Mouse (Mus musculus) neural tube, embryonic 12.5 days (tissue): ENCODE data around the gene Gm10719. TPM values are rescaled to one million over a fixed set of nuclear protein-coding genes. Genes with fewer than 3 reads are reported as not detected.
"Not testable (repeated sequence)": the region's sequence is repeated elsewhere in the genome, so short reads cannot be mapped to it uniquely, and the experiment has no call there.

Source experiments
- ATAC-seq: fragments of 200-750 bp; cut with Nextera tagmentation; 2 replicates; pipeline ENCODE4 v1.8.0; 2017; ENCODE audit warnings: low read depth, mild to moderate bottlenecking, moderate TSS enrichment, moderate library complexity; ENCODE audit not compliant: low FRiP score
- H3K27ac ChIP-seq: fragments of 300-500 bp; sonication (generic); 2 replicates; pipeline ENCODE4 v1.5.1; 2016
- H3K27me3 ChIP-seq: fragments of 300-500 bp; sonication (generic); replicated peaks from 2 replicates; pipeline ENCODE4 v1.6.1; 2016; ENCODE audit warnings: mild to moderate bottlenecking
- H3K36me3 ChIP-seq: fragments of 300-500 bp; sonication (generic); 2 replicates; pipeline ENCODE4 v1.6.1; 2016; ENCODE audit warnings: mild to moderate bottlenecking
- H3K4me1 ChIP-seq: fragments of 300-500 bp; sonication (generic); 2 replicates; pipeline ENCODE4 v1.6.1; 2016
- H3K4me2 ChIP-seq: fragments of 300-500 bp; sonication (generic); replicated peaks from 2 replicates; pipeline ENCODE4 v1.6.1; 2016; ENCODE audit warnings: mild to moderate bottlenecking
- H3K4me3 ChIP-seq: fragments of 300-500 bp; sonication (generic); 2 replicates; pipeline ENCODE4 v1.5.1; 2016
- H3K9ac ChIP-seq: fragments of 300-500 bp; sonication (generic); 2 replicates; pipeline ENCODE4 v1.6.1; 2016; ENCODE audit warnings: mild to moderate bottlenecking
- H3K9me3 ChIP-seq: fragments of 300-500 bp; sonication (generic); 2 replicates; pipeline ENCODE4 v1.6.1; 2016; ENCODE audit warnings: mild to moderate bottlenecking
- WGBS: fragments of 180-500 bp; shearing (Covaris S2); methylation state at CpG from one replicate; pipeline ENCODE4 v1.1.7; 2016; 5-methylcytosine and 5-hydroxymethylcytosine counted together
- polyA plus RNA-seq: library from polyadenylated mRNA; unstranded; fragments of >200 nt; fragmentation: Nextera tagmentation; extraction: Ambion mirVana; gene quantifications from 2 replicates; pipeline ENCODE4 v1.2.1, GENCODE M21; 2016

Gene Gm10719
- polyA plus RNA-seq, 1 experiment from 2014 or later, result 1.2 TPM

GRCm38 (mm10) chr9:3015896-3016295, 1.3 kb upstream of the Gm10719 start:
- H3K9me3 ChIP-seq, H3K4me3 ChIP-seq, H3K27me3 ChIP-seq, H3K36me3 ChIP-seq, H3K9ac ChIP-seq, H3K4me2 ChIP-seq, H3K4me1 ChIP-seq, ATAC-seq, H3K27ac ChIP-seq: not testable (repeated sequence)
- 77% methylated on average over 6 of the region's 6 CpGs for WGBS

- not testable (repeated sequence) for H3K27me3 ChIP-seq, H3K4me1 ChIP-seq, H3K4me2 ChIP-seq, H3K36me3 ChIP-seq, H3K27ac ChIP-seq, H3K4me3 ChIP-seq, H3K9ac ChIP-seq, H3K9me3 ChIP-seq, ATAC-seq
- 65% methylated on average over 9 of the region's 9 CpGs for WGBS
Observed at GRCm38 (mm10) chr9:3018944-3019343, 1.7 kb downstream of the Gm10719 start.

GRCm38 (mm10) chr9:3019835-3020727, 2.9 kb downstream of the Gm10719 start:
- H3K27me3 ChIP-seq, H3K9me3 ChIP-seq, H3K4me1 ChIP-seq, H3K4me3 ChIP-seq, H3K9ac ChIP-seq, H3K27ac ChIP-seq, H3K4me2 ChIP-seq, H3K36me3 ChIP-seq: not testable (repeated sequence)
- ATAC-seq, result peak; percentile 65
- WGBS, result 76% methylated on average over 17 of the region's 19 CpGs

- H3K4me2 ChIP-seq, H3K27ac ChIP-seq, ATAC-seq, H3K4me1 ChIP-seq, H3K27me3 ChIP-seq, H3K9ac ChIP-seq, H3K9me3 ChIP-seq, H3K4me3 ChIP-seq, H3K36me3 ChIP-seq: not testable (repeated sequence)
- 73% methylated on average over 11 of the region's 13 CpGs for WGBS
Observed at GRCm38 (mm10) chr9:3022316-3023008, 5.3 kb downstream of the Gm10719 start.

- not testable (repeated sequence) for H3K9me3 ChIP-seq, H3K27me3 ChIP-seq, H3K4me3 ChIP-seq, ATAC-seq, H3K9ac ChIP-seq, H3K4me2 ChIP-seq, H3K4me1 ChIP-seq, H3K36me3 ChIP-seq, H3K27ac ChIP-seq
- WGBS, result 76% methylated on average over 12 of the region's 13 CpGs
Observed at GRCm38 (mm10) chr9:3023312-3023984, 6.2 kb downstream of the Gm10719 start, which contains the start of gene Gm10718. Gene Gm10718, plus strand, starts transcription at chr9:3023547.

- not testable (repeated sequence) for H3K9ac ChIP-seq, H3K27ac ChIP-seq, H3K4me1 ChIP-seq, H3K36me3 ChIP-seq, H3K27me3 ChIP-seq, H3K4me3 ChIP-seq, H3K9me3 ChIP-seq, ATAC-seq, H3K4me2 ChIP-seq
- WGBS, result 74% methylated on average over 16 of the region's 16 CpGs
Observed at GRCm38 (mm10) chr9:3023985-3024648, 6.9 kb downstream of the Gm10719 start.

GRCm38 (mm10) chr9:3024912-3025467, 7.8 kb downstream of the Gm10719 start, which contains the start of gene Gm10717:
Gene Gm10717, plus strand, starts transcription at chr9:3025417.
- not testable (repeated sequence) for H3K27ac ChIP-seq, ATAC-seq, H3K9me3 ChIP-seq, H3K4me2 ChIP-seq, H3K9ac ChIP-seq, H3K4me3 ChIP-seq, H3K4me1 ChIP-seq, H3K27me3 ChIP-seq, H3K36me3 ChIP-seq
- 70% methylated on average over 12 of the region's 12 CpGs for WGBS

GRCm38 (mm10) chr9:3025653-3026052, 8.4 kb downstream of the Gm10719 start:
- not testable (repeated sequence) for ATAC-seq, H3K9ac ChIP-seq, H3K9me3 ChIP-seq, H3K4me2 ChIP-seq, H3K27me3 ChIP-seq, H3K27ac ChIP-seq, H3K4me1 ChIP-seq, H3K4me3 ChIP-seq, H3K36me3 ChIP-seq
- 75% methylated on average over 5 of the region's 6 CpGs for WGBS

- not testable (repeated sequence) for H3K27me3 ChIP-seq, H3K9me3 ChIP-seq, H3K9ac ChIP-seq, H3K4me3 ChIP-seq, H3K36me3 ChIP-seq, H3K4me1 ChIP-seq, H3K4me2 ChIP-seq, ATAC-seq, H3K27ac ChIP-seq
- WGBS, result 76% methylated on average over 5 of the region's 5 CpGs
Observed at GRCm38 (mm10) chr9:3026136-3026535, 8.9 kb downstream of the Gm10719 start.

GRCm38 (mm10) chr9:3026741-3027140, 9.5 kb downstream of the Gm10719 start:
- WGBS, result 64% methylated on average over 9 of the region's 9 CpGs
- not testable (repeated sequence) for H3K4me3 ChIP-seq, ATAC-seq, H3K4me1 ChIP-seq, H3K36me3 ChIP-seq, H3K4me2 ChIP-seq, H3K27ac ChIP-seq, H3K9ac ChIP-seq, H3K27me3 ChIP-seq, H3K9me3 ChIP-seq

GRCm38 (mm10) chr9:3027200-3027599, 10.0 kb downstream of the Gm10719 start:
- not testable (repeated sequence) for H3K4me1 ChIP-seq, H3K9ac ChIP-seq, H3K27me3 ChIP-seq, H3K36me3 ChIP-seq, H3K4me2 ChIP-seq, ATAC-seq, H3K27ac ChIP-seq, H3K9me3 ChIP-seq, H3K4me3 ChIP-seq
- 71% methylated on average over 9 of the region's 9 CpGs for WGBS
